Mouse (Mus musculus) CH12.LX (cell line): ENCODE results near the gene Rcan2.

Experiments used
- CHD2 ChIP-seq: IDR thresholded peaks from 2 replicates; pipeline ENCODE4 v1.6.1; 2011; ENCODE audit warnings: low read length, improper control_type of control experiment
- CTCF ChIP-seq, 2 experiments: IDR thresholded peaks in 1 of 2; conservative IDR thresholded peaks in 1 of 2; 2 replicates each; pipeline ENCODE4 v1.5.1; 2011 to 2012; ENCODE audit warnings: low read depth in 2 of 2, low read length in 2 of 2, improper control_type of control experiment in 1 of 2, inconsistent platforms in 1 of 2, mild to moderate bottlenecking in 1 of 2, moderate library complexity in 1 of 2

DNA sequence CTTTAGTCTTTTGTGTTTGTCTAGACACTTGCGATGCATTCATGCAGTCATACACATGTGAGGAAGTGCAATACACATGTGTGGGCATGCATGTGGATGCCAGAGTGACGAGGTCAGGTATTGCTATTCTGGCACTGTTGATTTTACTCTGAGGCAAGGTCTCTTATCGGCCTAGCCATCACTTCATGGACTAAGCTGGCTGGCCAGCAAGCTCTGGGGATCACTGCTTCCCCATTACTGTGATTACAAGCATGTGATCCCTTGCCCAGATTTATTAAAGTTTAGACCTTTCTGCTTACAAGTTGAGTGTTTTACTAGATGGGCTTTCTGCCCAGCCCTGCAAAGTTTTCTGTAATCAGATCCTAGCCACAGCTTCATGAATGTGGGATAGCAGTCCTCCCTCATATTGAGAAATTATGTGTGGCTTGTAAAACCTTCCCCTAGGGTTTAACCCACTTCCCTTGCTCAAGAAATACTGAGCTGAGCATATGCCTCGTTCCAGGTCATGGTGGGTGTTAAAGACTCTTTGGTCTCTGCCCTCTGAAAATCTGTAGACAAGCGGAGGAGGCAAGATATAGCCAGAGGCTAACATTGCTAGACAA lies 260.2 kb downstream of the Rcan2 start:
- TF ChIP-seq CTCF (conservative IDR thresholded peaks at IDR 0.05 in 1 of 2, IDR thresholded peaks at IDR 0.05 in 1 of 2; ENCODE audit: low read depth in 2 of 2, low read length in 2 of 2) (no peak), CHD2 (no peak)
